Mouse (Mus musculus): Measurements from ENCODE around the gene Rgs7bp. TPM values are rescaled to one million over a fixed set of nuclear protein-coding genes. Genes with fewer than 3 reads are reported as not detected.
A peak's percentile ranks its signal among the peaks of the same experiment; 100 is the strongest.

Rgs7bp gene
- polyA plus RNA-seq (2016; fragmentation: Nextera tagmentation; extraction: Ambion mirVana): 3.8 and 4.8 TPM in 2 replicates

- Histone ChIP-seq H3K27ac (peak within 1 kb of the TSS; percentile 43; the same call in 1 of the 2 replicates), H3K27me3 (peaks cover 16% of the 10 kb centered on the region)
Observed at GRCm38 (mm10) chr13:105054181-105054940, at the start of gene Rgs7bp. Gene Rgs7bp, minus strand, starts transcription at chr13:105054930.

GRCm38 (mm10) chr13:105104385-105104784, 49.7 kb upstream of the Rgs7bp start:
- Histone ChIP-seq H3K27me3 (no peaks in the 10 kb centered on the region), H3K36me3 (no peaks in the 10 kb centered on the region), H3K27ac (no peak overlapping the region), H3K9ac (no peak overlapping the region), H3K4me2 (replicated peaks) (no peak overlapping the region), H3K9me3 (no peaks in the 10 kb centered on the region), H3K4me3 (no peak overlapping the region), H3K4me1 (no peaks in the 10 kb centered on the region)
- WGBS: 80% methylated on average over 2 of the region's 2 CpGs
- no peak for ATAC-seq (ENCODE audit: insufficient number of reproducible peaks, insufficient read depth, low FRiP score, low TSS enrichment)

More at GRCm38 (mm10) chr13:105054181-105054940, at the start of gene Rgs7bp:
- no peaks in the 10 kb centered on the region for H3K36me3 ChIP-seq
- peak; percentile 93 for ATAC-seq (ENCODE audit: insufficient number of reproducible peaks, insufficient read depth, low FRiP score, low TSS enrichment)
- H3K9ac ChIP-seq: peak within 1 kb of the TSS; percentile 47
- under 1% methylated on average over 73 of the region's 75 CpGs for WGBS
- H3K9me3 ChIP-seq: no peaks in the 10 kb centered on the region
- H3K4me3 ChIP-seq: peak within 1 kb of the TSS; percentile 47
- H3K4me1 ChIP-seq: peaks cover 9% of the 10 kb centered on the region; the same call in 1 of the 2 replicates
- peak within 1 kb of the TSS; percentile 90 for H3K4me2 ChIP-seq (replicated peaks)

- no peak for ATAC-seq (ENCODE audit: insufficient number of reproducible peaks, insufficient read depth, low FRiP score, low TSS enrichment)
Observed at GRCm38 (mm10) chr13:105100705-105101104, 46.0 kb upstream of the Rgs7bp start.

GRCm38 (mm10) chr13:105096316-105096715, 41.6 kb upstream of the Rgs7bp start:
- ATAC-seq (ENCODE audit: insufficient number of reproducible peaks, insufficient read depth, low FRiP score, low TSS enrichment): no peak
- no peaks in the 10 kb centered on the region for H3K4me1 ChIP-seq
- no peak overlapping the region for H3K4me3 ChIP-seq
- no peaks in the 10 kb centered on the region for H3K27me3 ChIP-seq
- no peak overlapping the region for H3K9ac ChIP-seq
- H3K27ac ChIP-seq: no peak overlapping the region
- WGBS: 85% methylated on average over 2 of the region's 2 CpGs
- no peak overlapping the region for H3K4me2 ChIP-seq (replicated peaks)
- H3K9me3 ChIP-seq: no peaks in the 10 kb centered on the region
- H3K36me3 ChIP-seq: no peaks in the 10 kb centered on the region

More at GRCm38 (mm10) chr13:105100705-105101104, 46.0 kb upstream of the Rgs7bp start:
- H3K27me3 ChIP-seq: no peaks in the 10 kb centered on the region
- H3K9ac ChIP-seq: no peak overlapping the region
- 87% methylated on average over 4 of the region's 4 CpGs for WGBS
- no peak overlapping the region for H3K27ac ChIP-seq
- no peak overlapping the region for H3K4me2 ChIP-seq (replicated peaks)
- no peaks in the 10 kb centered on the region for H3K9me3 ChIP-seq
- no peak overlapping the region for H3K4me3 ChIP-seq
- no peaks in the 10 kb centered on the region for H3K36me3 ChIP-seq
- no peaks in the 10 kb centered on the region for H3K4me1 ChIP-seq

- H3K9me3 ChIP-seq: no peaks in the 10 kb centered on the region
- no peak overlapping the region for H3K4me3 ChIP-seq
- no peaks in the 10 kb centered on the region for H3K27me3 ChIP-seq
- WGBS: 85% methylated on average over 3 of the region's 3 CpGs
- no peaks in the 10 kb centered on the region for H3K4me1 ChIP-seq
- H3K9ac ChIP-seq: no peak overlapping the region
- H3K4me2 ChIP-seq (replicated peaks): no peak overlapping the region
- no peaks in the 10 kb centered on the region for H3K36me3 ChIP-seq
- H3K27ac ChIP-seq: no peak overlapping the region
- ATAC-seq (ENCODE audit: insufficient number of reproducible peaks, insufficient read depth, low FRiP score, low TSS enrichment): no peak
Observed at GRCm38 (mm10) chr13:105089276-105089675, 34.5 kb upstream of the Rgs7bp start.

- no peaks in the 10 kb centered on the region for H3K36me3 ChIP-seq
- H3K9ac ChIP-seq: no peak within 1 kb of the TSS
- H3K27ac ChIP-seq: no peak within 1 kb of the TSS
- no peak within 1 kb of the TSS for H3K4me3 ChIP-seq
- WGBS: 90% methylated on average over 10 of the region's 10 CpGs
- no peaks in the 10 kb centered on the region for H3K4me1 ChIP-seq
- no peak within 1 kb of the TSS for H3K4me2 ChIP-seq (replicated peaks)
- H3K27me3 ChIP-seq: no peaks in the 10 kb centered on the region
- H3K9me3 ChIP-seq: no peaks in the 10 kb centered on the region
- no peak for ATAC-seq (ENCODE audit: insufficient number of reproducible peaks, insufficient read depth, low FRiP score, low TSS enrichment)
Observed at GRCm38 (mm10) chr13:105081862-105082261, 27.1 kb upstream of the Rgs7bp start, which contains the start of gene 4933425L06Rik. Gene 4933425L06Rik, plus strand, starts transcription at chr13:105082122.

GRCm38 (mm10) chr13:105066890-105067845, 12.4 kb upstream of the Rgs7bp start:
- ATAC-seq (ENCODE audit: insufficient number of reproducible peaks, insufficient read depth, low FRiP score, low TSS enrichment): no peak
- Histone ChIP-seq H3K9me3 (no peaks in the 10 kb centered on the region), H3K4me2 (replicated peaks) (no peak overlapping the region), H3K27me3 (no peaks in the 10 kb centered on the region), H3K4me1 (no peaks in the 10 kb centered on the region), H3K36me3 (no peaks in the 10 kb centered on the region), H3K27ac (no peak overlapping the region), H3K4me3 (no peak overlapping the region), H3K9ac (no peak overlapping the region)
- 69% methylated on average over 7 of the region's 7 CpGs for WGBS

- Histone ChIP-seq H3K4me3 (no peak overlapping the region), H3K9ac (no peak overlapping the region), H3K27ac (no peak overlapping the region), H3K4me2 (replicated peaks) (no peak overlapping the region), H3K27me3 (no peaks in the 10 kb centered on the region), H3K9me3 (no peaks in the 10 kb centered on the region), H3K4me1 (no peaks in the 10 kb centered on the region), H3K36me3 (no peaks in the 10 kb centered on the region)
- no peak for ATAC-seq (ENCODE audit: insufficient number of reproducible peaks, insufficient read depth, low FRiP score, low TSS enrichment)
Observed at GRCm38 (mm10) chr13:105066119-105066518, 11.4 kb upstream of the Rgs7bp start.

GRCm38 (mm10) chr13:105055374-105055773, 644 bp upstream of the Rgs7bp start:
- no peak for ATAC-seq (ENCODE audit: insufficient number of reproducible peaks, insufficient read depth, low FRiP score, low TSS enrichment)
- Histone ChIP-seq H3K9ac (no peak overlapping the region), H3K4me2 (replicated peaks) (peak overlapping the region; percentile 90), H3K27me3 (peaks cover 16% of the 10 kb centered on the region), H3K9me3 (no peaks in the 10 kb centered on the region), H3K27ac (no peak overlapping the region), H3K4me3 (peak overlapping the region; percentile 47; the same call in 1 of the 2 replicates), H3K4me1 (peaks cover 9% of the 10 kb centered on the region; the same call in 1 of the 2 replicates), H3K36me3 (no peaks in the 10 kb centered on the region)
- 16% methylated on average over 5 of the region's 5 CpGs for WGBS

GRCm38 (mm10) chr13:105054941-105055309, 195 bp upstream of the Rgs7bp start:
- H3K36me3 ChIP-seq: no peaks in the 10 kb centered on the region
- ATAC-seq (ENCODE audit: insufficient number of reproducible peaks, insufficient read depth, low FRiP score, low TSS enrichment): no peak
- H3K9me3 ChIP-seq: no peaks in the 10 kb centered on the region
- no peak overlapping the region for H3K9ac ChIP-seq
- under 1% methylated on average over 8 of the region's 8 CpGs for WGBS
- peaks cover 16% of the 10 kb centered on the region for H3K27me3 ChIP-seq
- peak overlapping the region; percentile 47 for H3K4me3 ChIP-seq
- H3K27ac ChIP-seq: no peak overlapping the region
- H3K4me2 ChIP-seq (replicated peaks): peak overlapping the region; percentile 90
- peaks cover 9% of the 10 kb centered on the region; the same call in 1 of the 2 replicates for H3K4me1 ChIP-seq

- under 1% methylated on average over 12 of the region's 12 CpGs for WGBS
Observed at GRCm38 (mm10) chr13:105053618-105054017, 1.1 kb downstream of the Rgs7bp start.

More at GRCm38 (mm10) chr13:105053618-105054017, 1.1 kb downstream of the Rgs7bp start:
- H3K9me3 ChIP-seq: no peaks in the 10 kb centered on the region
- no peaks in the 10 kb centered on the region for H3K36me3 ChIP-seq
- peaks cover 9% of the 10 kb centered on the region; the same call in 1 of the 2 replicates for H3K4me1 ChIP-seq
- peak overlapping the region; percentile 90 for H3K4me2 ChIP-seq (replicated peaks)
- H3K4me3 ChIP-seq: peak overlapping the region; percentile 47
- H3K27me3 ChIP-seq: peaks cover 16% of the 10 kb centered on the region
- no peak overlapping the region for H3K27ac ChIP-seq
- 0 out of 2 replicates have a peak, but pooled peaks have one; percentile 24 for ATAC-seq (ENCODE audit: insufficient number of reproducible peaks, insufficient read depth, low FRiP score, low TSS enrichment)
- H3K9ac ChIP-seq: peak overlapping the region; percentile 47
